Mouse (Mus musculus): Measurements from ENCODE around the gene Fgf16.
A peak's percentile ranks its signal among the peaks of the same experiment; 100 is the strongest.

The Fgf16 gene

DNA sequence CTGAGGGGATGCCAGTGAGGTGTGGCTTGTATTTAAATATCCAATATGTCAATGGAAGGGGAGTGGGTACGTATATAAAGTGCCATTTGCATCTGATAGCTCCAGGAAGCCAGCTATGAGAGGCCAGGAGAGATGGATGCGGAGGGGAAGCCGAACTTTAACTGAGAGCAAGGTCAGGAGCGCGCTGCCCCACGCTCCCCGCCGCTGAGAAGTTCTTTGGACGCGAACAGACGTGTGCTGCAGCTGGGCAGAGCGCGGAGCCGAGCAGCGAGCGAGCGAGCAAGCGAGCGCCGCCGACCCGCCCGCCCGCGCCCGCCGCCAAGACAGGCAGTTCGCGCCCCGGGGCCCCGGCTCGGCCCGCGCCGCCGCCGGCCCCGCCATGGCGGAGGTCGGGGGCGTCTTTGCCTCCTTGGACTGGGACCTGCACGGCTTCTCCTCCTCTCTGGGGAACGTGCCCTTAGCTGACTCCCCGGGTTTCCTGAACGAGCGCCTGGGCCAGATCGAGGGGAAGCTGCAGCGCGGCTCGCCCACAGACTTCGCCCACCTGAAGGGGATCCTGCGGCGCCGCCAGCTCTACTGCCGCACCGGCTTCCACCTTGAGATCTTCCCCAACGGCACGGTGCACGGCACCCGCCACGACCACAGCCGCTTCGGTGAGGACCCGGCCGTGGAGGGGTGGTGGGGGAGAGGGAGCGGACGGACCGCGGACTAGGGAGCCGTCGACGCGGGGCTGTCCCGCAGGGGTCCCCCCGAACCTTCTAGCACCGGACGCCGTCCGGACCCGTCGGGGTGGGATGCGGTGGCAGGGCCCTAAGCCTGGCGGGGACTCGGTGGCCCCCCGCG, at the start of gene Fgf16:
Gene Fgf16 (plus strand): TSS at position 118 of the 843 bp plus-strand sequence.
- DNase-seq (ENCODE audit: low spot score): no peak

DNA sequence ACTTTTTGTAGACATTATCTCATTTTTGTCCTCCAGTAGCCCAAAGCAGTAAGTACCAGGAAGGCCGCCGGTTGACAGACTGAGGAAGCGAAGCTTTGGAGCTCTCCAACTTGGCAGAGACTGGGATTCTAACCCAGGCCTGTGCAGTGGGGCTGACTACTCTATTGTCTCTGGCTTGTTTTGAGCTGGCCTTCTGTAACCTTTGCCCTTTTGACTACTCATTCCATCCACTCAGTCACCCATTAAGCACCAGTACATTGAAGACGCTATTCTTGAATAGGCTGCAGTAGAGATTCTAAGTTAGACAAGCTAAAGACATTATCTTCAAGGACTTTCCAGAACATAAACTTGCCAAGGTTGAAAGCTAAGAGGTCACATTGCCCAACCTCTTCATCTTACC, 49.3 kb upstream of the Fgf16 start:
- DNase-seq (ENCODE audit: low spot score): no peak

GRCm38 (mm10) chrX:105715789-105716321, 48.2 kb upstream of the Fgf16 start:
- no peak for DNase-seq (ENCODE audit: low spot score)

GRCm38 (mm10) chrX:105718388-105718787, 45.7 kb upstream of the Fgf16 start:
- DNase-seq (ENCODE audit: low spot score): no peak

GRCm38 (mm10) chrX:105718943-105719342, 45.1 kb upstream of the Fgf16 start:
- no peak for DNase-seq (ENCODE audit: low spot score)

DNA sequence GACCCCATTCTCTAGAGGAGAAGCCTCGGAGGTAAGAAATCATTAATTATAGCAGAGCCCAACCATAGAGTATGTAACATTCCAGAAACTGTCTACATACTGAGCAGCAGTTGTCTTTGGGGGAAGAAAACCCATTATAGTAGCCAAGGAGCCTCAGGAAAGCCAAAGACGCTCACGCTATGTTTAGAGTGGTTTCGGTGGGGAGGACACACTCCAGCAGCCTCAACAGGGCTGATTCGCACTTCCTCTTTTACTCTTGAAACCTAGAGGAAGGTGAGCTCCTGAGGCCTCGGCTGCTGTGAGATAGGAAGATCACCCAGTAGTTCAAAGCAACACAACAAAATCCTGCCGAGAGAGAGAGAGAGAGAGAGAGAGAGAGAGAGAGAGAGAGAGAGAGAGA, 39.9 kb upstream of the Fgf16 start:
- no peak for DNase-seq (ENCODE audit: low spot score)

- DNase-seq (ENCODE audit: low spot score): peak; percentile 4
Measured at GRCm38 (mm10) chrX:105762847-105763527, 1.1 kb upstream of the Fgf16 start.

DNA sequence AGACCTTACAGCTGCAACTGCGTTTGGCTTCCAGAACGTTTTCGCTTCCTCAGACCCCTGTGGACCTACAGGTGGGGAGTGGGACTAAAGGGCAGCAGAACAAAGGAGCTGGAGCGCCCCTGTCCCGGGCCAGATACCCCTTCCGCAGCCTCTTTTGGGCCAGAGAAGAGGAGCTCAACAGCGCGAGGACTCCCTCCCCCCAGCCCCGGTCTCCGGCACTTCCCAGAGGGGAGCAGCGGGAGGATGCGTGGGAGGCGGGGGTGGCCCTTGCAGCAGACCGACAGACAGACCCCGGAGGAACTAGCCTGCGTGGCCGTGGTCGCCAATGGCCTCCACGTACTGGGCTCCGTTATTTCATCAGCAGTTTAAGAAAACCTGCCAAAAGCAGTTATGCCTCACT, 467 bp upstream of the Fgf16 start:
- peak; percentile 6 for DNase-seq (ENCODE audit: low spot score)

DNA sequence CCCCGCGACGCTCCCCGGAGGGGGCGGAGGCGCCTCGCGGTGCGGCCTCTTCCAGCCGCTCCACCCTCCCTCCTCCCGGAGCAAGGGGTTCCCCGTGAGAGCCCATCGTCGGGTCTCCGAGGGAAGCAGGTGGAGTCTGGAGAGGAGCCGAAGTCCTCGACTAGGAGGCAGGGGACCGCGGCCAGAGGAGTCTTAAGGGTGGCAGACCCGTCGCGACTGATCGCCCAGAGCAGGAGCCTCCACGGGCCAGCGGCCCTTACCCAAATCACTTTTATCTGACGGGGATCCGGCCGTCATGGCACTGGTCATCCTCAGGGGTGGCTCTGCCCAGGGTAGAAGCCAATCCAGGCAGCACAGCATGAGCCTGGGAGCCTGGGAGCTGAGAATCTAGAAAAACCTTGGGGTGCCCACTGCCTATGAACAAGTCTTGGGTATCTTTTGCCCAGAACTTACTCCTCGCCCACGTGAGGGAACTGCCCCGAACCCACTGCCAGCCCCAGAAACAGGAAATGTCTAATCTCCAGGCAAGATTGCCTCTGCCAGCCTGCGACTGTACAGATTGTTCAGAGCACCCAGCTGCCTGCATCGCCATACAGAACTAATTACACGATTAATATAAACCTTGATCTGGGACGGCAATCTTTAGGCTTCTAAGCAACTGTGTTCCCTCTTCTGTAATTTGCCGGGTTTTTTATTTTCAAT, 1.1 kb downstream of the Fgf16 start:
- no peak for DNase-seq (ENCODE audit: low spot score)

DNA sequence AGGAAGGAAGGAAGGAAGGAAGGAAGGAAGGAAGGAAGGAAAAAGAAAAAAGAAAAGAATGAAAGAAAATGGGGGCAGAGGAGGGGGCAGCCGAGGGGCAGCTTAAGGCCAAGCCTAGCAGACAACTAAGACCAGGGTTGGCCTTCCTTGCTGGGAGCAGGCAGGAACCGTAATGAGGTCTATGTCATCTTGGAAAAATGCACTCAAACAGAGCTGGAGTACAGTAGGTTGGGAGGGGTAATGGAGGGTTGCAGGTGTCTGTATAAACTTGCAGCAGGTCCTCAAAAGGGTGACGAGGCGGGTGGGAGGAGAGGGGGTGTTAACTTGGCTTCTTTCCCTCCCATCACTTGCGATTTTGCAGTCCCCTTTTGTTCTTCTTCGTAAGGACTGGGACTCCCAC, 1.9 kb downstream of the Fgf16 start:
- no peak for DNase-seq (ENCODE audit: low spot score)

DNA sequence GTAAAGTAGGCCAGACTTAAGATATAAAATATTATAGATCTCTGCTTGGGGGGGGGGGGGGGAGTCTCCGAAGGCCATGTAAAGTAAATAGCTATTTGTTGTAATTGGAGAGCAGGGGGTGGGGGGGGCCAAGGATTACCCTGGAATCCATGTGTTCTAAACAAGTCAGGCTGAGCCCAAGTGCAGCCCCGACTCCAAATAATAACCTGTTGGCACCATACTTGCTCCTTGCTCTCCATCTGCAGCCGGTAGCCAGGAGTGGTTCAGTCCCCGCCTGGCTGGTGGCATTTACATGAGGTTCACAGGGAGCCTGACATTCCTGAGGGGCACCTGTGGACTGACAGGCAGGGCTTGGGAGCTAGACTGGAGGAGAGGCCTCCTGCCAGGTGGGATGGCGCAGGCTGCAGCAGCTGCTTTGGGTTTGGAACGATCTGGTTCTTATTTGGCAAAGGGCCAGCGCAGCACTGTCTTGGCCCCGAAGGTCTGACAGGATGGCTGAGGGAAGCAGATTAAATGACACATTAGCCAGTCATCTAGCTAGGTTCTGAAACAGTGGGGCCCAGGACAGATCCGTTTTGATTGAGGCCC, 3.2 kb downstream of the Fgf16 start:
- no peak for DNase-seq (ENCODE audit: low spot score)

GRCm38 (mm10) chrX:105767932-105768331, 3.9 kb downstream of the Fgf16 start:
- DNase-seq (ENCODE audit: low spot score): no peak

DNA sequence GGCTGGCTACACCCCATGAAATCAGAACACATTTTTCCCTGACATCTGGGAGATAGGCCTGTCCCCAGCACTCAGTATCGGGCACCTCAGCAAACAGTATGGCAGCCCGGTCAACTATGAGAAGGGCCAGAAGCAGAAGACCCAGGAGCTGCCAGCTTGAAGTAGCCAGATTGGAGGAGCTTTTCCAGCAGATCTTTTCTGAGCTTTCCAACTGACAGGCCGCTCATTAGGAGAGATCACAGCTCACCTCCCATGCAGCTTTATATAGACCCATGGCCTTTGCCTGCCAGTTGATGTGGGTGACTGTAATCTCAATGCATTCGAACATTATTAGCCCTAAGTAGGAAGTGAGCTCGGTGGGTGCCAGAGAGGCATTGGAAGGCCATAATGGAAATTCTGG, 9.2 kb downstream of the Fgf16 start:
- DNase-seq (ENCODE audit: low spot score): no peak

GRCm38 (mm10) chrX:105794806-105795403, 30.8 kb downstream of the Fgf16 start:
- no peak for DNase-seq (ENCODE audit: low spot score)

DNA sequence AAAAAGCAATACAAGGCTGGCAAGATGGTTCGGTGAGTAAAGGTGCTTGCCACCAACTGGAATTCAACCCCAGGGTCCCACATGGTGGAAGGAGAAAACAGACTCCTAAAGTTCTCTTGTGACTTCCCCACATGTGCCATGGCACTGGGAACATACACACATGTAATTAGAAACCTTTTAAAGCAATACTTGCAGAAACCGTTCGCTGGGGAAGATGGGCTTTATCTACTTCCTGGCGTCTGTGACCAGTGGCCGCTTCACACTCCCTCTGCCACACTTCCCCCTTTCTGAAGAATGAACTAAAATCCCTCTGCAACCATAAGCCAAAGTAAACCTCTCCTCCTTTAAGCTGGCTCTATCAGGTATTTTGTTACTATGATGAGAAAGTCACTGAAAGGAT, 60.4 kb downstream of the Fgf16 start:
- no peak for DNase-seq (ENCODE audit: low spot score)
